Mouse (Mus musculus): ENCODE results near the gene Chst1. TPM values are rescaled to one million over a fixed set of nuclear protein-coding genes. Genes with fewer than 3 reads are reported as not detected.

The Chst1 gene
- total RNA-seq (2015; ENCODE audit: low replicate concordance) (not detected in 2 replicates), total RNA-seq (2017; ENCODE audit: low replicate concordance) (not detected in 2 replicates)

DNA sequence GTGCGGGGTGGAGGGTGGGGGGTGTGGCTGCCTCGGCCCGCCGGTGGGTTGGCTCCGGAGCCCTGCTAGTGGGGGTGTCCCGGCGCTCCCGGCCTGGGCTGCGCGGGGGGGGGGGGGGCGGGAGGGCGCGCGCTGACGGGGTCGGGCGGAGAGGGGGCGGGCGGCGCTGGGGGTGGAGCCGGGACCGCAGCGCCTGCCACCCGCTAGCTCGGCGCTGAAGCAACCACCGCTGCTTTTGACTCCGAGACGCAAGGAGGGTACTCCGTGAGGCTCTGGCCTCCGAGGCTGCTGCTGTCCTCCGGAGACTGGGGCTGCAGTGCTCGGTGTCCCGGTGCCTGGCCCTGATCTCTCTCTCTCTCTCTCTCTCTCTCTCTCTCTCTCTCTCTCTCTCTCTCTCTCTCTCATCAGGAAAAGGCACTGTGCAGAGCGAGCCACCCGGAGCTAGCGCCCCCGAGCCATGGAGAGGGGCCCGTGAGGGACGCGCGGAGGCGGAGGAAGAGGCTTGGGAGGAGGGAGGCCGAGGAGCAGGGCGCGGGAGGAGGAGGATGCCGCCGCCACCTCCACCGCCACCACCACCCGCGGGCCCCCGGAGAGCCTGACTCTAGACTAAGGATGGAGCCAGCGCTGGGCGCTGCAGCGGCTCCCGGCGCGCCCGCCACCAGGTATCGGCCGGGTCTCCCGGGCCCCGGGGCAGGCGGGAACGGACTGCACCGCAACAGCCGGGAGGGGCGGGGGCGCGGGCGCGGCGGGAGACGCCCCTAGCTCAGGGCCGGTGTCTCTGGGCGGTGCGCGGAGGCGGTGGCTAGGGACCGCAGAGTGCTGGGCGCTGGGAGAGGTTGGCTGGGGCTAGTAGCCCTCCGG, at the start of gene Chst1:
Chst1 (plus strand) TSS at position 221 of the 861 bp plus-strand sequence.
- no peak for ATAC-seq (replicated peaks; ENCODE audit: low FRiP score, poor library complexity, severe bottlenecking)

DNA sequence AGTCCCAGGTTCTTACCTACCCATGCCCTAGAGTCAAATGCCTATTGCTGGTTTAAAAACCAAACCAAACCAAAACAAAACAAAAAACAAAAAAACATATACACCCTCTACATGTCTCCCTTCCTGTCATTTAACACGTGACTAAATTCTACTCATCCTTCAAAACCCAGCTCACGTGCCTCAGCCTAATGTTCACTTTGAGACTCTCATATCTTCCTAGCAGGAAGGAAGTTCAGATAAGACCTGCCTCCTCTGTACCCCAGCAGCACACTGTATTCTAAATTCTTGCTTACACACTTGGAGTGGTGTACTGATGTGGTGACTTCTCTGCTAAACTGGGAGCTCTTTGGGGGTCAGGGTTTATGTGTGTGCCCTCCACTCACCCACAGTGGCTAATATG, 49.5 kb upstream of the Chst1 start:
- ATAC-seq (replicated peaks; ENCODE audit: low FRiP score, poor library complexity, severe bottlenecking): no peak

DNA sequence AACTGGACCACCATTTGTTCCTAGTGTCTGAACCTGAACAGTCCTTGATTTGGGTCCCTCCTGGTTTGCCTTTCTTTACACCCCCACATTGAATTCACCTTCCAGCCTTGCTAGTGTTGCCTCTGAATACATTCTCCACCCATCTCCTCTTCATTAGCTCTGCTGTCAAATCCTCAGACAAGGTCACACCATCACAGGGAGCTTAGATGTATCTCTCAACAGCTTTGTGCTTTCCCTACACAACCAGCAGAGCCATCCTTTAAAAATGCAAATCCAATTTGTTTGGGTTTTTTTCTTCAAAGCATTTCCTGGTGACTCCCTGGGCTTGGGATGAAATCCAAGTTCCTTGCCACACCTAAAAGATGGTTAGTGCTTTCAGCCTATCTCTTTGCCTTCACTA, 45.0 kb upstream of the Chst1 start:
- ATAC-seq (replicated peaks; ENCODE audit: low FRiP score, poor library complexity, severe bottlenecking): no peak

DNA sequence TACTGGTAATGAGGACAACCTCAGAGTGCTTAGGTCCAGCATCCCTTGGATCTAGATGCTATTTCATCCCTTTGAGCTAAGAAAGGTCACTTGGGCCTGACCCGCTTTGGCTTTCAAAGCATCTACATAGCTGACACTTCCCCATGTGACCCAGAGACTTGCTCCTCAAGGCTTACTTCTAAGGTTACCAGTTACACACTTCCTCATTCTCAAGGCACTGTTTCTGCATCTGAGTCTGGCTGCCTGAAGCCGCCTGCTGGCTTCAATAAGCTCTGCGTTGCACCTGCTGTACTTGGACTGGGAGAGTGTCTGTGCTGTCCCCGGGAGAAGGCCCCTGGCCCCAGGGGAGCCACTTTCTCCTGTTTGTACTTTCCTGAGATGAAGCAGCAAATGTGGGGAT, 36.6 kb upstream of the Chst1 start:
- no peak for ATAC-seq (replicated peaks; ENCODE audit: low FRiP score, poor library complexity, severe bottlenecking)

DNA sequence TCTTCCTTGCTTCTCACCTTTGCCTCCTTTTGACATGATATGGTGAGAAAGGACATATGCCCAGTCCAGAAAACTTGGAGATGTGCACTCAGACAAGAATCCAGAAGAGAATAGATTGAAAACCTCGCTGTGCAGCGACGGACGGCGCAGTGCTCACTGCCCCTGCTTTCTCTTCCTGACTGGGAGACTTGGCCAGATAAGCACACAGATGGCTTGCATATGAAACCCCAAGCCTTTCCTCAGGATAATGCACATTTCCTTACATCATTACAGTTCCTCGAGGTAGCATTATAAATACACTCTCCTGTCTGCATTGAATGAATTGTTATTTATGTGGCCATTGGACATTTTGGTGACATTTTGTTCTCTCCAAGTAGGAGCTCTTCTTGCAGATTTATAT, 28.9 kb upstream of the Chst1 start:
- ATAC-seq (replicated peaks; ENCODE audit: low FRiP score, poor library complexity, severe bottlenecking): no peak

DNA sequence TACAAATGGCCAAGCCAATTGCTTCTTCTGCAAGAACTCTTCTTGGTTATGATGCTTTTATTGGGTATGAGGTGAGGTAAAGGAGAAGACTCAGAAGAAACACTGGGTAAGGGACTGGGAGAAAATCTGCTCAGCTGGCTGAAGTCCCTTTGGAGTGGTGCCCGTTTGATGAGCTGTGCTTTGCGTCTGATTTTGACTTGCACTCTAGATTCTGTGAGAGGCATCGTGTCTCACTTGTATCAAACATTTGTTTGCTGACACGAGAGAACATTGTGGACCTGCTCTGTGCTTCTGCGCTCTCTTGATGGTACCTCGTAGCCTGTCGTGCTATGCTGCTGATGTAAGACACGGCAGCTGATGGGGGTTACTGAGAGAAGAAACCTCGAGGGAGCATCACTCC, 21.7 kb upstream of the Chst1 start:
- no peak for ATAC-seq (replicated peaks; ENCODE audit: low FRiP score, poor library complexity, severe bottlenecking)

DNA sequence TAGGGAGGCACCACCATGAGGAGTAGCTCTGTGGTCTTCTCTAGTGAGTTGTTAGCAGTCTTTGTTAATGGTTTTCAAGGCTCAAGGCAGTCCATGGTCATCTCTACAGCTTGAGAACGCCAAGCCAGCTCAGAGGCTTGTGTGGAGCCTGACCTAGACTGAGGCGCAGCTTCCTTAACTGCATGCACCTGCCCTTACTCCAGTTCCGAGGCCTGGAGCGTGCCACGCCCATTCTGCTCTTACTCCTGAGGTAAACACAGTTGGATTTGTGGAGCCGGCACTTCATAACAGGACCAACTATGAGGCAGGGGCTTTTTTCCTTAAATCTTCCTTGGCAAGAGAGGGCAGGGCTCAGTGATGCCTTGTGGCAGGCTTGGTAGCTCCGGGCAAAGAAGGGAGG, 18.2 kb upstream of the Chst1 start:
- no peak for ATAC-seq (replicated peaks; ENCODE audit: low FRiP score, poor library complexity, severe bottlenecking)

DNA sequence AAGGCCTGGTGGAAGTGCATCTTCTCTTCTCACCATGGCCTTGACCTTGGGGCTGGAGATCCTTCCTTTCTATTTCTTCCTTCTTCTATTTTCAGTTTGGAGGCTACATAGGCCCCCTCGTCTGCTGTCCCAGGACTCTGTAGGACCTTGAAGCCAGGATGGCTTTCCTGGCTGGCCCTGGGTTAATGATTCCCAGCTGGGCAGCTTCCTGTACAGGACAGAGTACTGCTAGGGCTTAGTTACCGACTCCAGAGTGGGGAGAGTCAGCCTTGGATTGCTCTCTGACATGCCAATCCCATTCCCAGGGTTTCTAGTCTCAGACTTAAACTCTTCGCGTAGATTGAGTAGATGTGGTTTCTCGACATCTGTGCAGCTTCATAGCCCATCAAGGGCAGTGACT, 16.9 kb upstream of the Chst1 start:
- no peak for ATAC-seq (replicated peaks; ENCODE audit: low FRiP score, poor library complexity, severe bottlenecking)

DNA sequence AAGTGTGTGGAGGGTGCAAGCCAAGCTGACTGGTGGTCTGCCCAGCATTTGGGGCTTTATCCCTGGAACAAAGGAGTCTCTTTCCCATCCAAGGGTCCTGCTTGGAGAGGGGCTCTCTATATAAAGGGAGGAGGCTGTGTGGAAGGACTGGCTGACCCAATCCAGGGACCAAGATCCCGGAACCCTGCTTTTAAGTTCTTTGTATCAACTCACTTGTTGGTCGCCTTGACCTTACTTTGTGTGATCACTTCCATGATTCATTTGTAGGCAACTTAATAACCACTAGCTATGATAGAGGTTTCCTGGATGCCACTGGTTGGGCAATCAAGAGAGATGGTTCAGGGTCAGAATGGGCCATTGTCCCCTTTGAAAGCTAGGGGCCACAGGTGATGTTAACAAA, 11.7 kb upstream of the Chst1 start:
- no peak for ATAC-seq (replicated peaks; ENCODE audit: low FRiP score, poor library complexity, severe bottlenecking)

DNA sequence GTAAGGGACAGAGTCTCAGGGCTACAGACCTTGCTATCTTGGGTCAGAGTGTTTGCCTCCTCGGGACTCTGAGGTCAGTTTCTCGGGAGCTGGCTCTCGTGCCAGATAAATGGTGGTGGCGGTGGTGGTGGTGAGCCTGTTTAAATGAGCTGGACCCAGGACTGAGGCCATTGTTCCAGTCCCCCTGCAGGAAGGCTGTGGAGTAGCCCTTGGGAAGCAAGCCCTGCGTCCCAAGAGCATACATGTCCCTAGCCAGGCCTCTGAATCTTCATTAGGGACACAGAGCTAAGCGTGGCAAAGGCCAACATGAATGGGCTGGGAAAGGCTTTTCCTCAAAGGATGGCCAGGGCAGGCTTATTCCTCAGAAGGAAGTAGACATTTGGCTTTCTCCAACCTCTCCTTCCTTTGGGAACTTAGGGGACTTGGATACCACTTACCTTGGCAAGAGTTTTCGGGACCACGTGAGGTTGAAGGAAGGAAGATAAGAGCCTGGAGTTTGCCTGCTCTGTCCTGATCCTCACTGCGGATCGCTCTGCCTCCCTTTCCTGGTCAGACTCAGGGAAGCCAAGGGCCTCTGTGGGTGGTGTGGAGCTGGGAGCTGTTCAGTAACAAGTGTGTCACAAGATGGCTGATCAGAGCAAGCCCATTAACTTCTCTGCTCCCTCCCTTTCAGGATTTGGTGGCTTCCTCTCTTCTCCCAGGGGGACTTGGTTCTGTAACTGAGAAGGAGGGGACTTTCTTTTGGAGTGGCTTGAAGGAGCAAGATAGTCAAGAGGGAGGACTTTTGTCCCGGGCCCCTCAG, 4.4 kb upstream of the Chst1 start:
- ATAC-seq (replicated peaks; ENCODE audit: low FRiP score, poor library complexity, severe bottlenecking): no peak

DNA sequence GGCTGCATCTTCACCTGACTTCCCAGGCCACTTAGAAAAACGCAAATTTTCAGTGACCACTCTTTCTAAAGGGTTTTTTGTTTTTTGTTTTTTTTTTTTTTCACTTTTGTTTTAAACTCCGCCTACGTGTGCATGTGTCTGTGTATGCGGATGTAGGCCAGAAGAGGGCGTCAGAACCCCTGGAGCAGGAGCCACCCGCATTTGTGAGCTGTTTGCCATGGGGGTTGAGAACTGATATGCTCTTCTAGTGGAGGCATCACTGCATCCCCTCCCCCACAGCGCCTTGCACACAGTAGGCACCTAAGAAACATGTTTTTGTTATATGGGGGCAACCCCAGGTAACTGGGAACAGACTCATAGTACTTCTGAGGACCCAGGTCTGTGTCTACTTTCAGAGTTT, 2.2 kb upstream of the Chst1 start:
- no peak for ATAC-seq (replicated peaks; ENCODE audit: low FRiP score, poor library complexity, severe bottlenecking)

DNA sequence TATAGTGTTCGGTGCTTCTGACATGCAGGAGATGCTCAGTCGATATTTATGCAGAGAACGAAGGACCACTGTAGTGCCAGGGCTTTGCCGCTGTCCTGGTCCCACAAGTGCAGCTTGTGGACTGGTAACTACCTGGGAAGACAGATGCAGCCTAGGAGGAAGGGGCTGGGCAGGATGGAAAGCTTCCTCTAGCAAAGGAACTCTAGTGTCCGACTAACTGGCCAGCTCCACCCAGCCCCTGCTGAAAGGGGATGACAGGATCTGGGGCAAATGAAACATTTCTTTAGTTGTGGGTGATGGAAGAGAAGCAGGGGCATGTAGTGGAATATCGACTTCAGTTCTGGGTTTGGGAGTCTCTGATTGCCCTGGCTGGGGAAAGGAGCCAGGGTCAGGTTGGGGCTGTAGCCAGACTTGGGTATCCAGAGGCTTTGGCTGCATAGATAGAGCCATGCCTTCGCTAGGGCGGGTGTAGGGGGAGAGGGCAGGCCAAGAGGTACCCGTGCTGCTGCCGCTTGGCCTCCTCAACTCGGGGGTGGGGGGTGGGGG, 493 bp upstream of the Chst1 start:
- no peak for ATAC-seq (replicated peaks; ENCODE audit: low FRiP score, poor library complexity, severe bottlenecking)

DNA sequence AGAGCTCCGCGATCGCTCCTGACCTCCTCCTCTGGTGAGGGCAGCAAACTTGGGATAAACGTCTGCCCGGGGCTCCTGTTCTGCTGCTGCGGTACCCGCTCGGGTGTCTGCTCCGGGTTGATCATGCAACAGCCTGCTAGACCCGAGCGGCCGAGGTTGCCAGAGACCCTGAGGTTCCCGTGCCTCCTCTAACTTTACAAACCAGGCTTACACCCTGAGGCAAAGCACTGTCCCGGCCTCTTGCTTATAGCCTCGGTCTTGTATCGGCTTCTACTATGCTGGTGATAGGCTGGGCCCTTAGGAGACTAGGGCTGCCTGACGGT, 802 bp downstream of the Chst1 start:
- ATAC-seq (replicated peaks; ENCODE audit: low FRiP score, poor library complexity, severe bottlenecking): no peak

DNA sequence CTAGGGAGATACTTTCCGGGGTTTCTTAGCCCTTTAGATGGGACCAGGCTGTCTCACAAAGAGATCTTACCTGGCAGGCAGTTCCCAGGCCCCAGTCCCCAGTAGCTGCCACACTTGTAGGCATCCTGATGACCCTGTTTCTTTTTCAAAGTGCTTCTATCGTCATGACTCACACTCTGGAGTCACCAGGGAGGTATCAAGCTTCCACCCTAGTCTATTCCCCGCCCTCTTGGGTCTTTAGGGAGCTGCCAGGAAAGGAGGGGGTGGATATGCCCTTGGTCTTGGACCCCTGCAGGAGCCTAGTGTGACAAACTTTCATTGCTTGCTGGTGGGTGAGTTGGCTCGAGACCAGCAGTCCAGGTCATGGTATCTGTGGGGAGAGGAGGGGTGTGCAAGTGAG, 1.7 kb downstream of the Chst1 start:
- ATAC-seq (replicated peaks; ENCODE audit: low FRiP score, poor library complexity, severe bottlenecking): no peak

DNA sequence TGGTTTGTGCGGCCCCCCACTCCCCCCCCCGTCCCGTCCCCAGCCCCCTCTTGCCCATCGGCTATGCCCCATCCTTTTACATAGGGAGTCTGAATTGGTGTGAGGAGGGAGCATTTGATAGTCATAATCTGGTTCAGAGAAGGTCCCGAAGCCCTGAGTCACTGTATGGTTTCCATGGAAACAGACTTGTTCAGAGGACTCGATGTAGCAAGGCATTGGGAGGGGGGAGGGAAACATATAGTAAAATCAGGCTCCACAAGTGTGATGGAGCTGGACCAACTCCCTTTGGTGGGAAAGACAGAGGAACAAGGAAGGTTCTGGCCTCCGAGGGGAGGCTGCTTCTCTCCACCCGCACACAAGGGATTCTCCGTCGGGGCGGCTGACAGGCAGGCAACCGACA, 2.6 kb downstream of the Chst1 start:
- ATAC-seq (replicated peaks; ENCODE audit: low FRiP score, poor library complexity, severe bottlenecking): no peak

DNA sequence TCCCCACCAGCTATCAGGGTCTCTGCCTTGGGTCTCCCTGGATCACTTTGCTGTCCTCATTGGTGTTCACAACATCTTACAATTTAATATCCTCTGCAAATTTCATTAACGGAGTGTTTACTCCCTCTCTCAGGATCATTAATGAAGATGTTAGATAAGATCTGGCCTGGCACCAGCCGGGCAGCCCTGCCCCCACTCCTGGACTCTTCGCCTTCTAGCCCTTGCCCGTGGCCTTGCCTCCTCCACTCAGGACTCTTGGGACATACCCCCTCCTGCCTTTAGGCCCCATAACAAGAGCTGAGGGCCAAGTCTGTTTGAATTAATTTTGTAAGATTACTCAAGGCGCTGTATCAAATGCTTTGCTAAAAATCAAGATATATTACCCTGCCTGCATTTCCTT, 4.1 kb downstream of the Chst1 start:
- ATAC-seq (replicated peaks; ENCODE audit: low FRiP score, poor library complexity, severe bottlenecking): no peak

DNA sequence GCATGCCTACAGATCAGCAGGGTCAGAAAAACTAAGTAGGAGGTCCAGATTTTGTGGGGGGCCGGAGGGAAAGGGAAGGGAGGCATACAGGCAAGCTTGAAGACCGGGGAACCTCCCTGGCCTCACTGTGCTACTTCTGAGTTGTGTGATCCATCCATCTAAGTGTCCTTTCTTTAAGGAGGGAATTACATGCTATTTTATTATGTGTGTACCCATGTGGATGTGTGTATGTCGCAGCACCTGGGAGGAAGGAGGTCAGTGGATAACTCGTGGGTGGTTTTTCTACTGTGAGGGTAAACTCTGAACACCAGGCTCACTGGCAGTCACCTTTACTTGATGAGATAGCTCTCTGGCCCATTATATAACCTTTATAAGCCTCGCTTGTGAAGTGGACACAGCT, 5.1 kb downstream of the Chst1 start:
- ATAC-seq (replicated peaks; ENCODE audit: low FRiP score, poor library complexity, severe bottlenecking): no peak

DNA sequence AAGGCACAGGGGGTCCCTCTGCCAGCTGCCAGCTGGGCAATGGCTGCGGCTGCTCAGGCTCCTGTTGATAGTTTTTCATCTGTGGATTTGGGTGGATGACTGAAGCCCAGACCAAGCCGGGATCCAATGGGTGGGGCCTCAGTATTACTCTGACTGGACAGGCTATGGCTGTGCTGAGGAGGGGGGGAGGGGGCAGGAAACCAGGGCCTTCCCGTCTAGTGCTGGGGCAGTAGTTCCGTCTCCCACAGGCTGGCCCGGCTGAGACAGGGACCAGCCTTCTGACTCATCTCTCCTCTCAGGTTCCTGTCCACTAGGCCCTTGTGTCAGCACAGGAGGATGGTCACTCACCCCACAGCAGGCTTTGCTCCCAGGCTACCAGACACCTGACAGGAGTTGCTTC, 6.5 kb downstream of the Chst1 start:
- ATAC-seq (replicated peaks; ENCODE audit: low FRiP score, poor library complexity, severe bottlenecking): no peak

DNA sequence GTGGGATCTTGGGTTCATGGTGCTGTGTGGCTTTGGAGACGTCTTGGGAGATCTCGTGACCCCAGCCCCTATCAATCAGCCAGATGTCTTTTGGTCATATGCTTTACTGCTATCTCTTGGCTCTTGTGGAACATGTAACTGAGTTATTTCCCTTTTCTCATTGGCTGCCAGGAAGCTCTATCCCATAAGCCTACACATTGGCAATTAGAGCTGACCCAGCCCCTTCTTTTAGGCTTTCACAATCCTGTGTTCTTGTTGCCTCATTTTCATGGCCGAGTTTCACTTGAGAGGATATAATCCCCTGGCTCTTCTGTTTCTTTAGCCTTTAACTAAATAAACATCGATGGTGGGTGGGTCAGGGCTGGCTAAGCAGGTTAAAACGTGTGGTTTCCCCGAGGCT, 7.6 kb downstream of the Chst1 start:
- ATAC-seq (replicated peaks; ENCODE audit: low FRiP score, poor library complexity, severe bottlenecking): no peak

DNA sequence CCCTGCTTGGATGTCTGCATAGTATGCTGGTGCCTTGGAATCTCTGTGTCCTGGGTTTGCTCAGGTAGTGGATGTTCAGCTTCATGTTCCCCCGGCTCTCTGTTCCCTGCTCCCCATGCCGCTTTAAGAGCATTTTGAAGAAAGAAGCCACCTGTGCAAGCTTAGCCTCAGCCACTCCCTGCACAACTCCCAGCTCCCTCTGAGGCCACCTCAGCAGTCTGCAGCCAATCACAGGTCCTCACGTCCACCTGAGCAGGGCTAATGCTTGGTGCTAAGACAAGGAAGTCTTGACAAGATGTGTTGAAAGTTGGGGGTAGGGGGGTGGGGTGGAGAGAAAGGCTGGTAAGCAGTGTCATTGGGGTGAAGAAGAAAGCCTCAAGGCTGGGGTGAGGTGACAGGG, 8.1 kb downstream of the Chst1 start:
- ATAC-seq (replicated peaks; ENCODE audit: low FRiP score, poor library complexity, severe bottlenecking): no peak

DNA sequence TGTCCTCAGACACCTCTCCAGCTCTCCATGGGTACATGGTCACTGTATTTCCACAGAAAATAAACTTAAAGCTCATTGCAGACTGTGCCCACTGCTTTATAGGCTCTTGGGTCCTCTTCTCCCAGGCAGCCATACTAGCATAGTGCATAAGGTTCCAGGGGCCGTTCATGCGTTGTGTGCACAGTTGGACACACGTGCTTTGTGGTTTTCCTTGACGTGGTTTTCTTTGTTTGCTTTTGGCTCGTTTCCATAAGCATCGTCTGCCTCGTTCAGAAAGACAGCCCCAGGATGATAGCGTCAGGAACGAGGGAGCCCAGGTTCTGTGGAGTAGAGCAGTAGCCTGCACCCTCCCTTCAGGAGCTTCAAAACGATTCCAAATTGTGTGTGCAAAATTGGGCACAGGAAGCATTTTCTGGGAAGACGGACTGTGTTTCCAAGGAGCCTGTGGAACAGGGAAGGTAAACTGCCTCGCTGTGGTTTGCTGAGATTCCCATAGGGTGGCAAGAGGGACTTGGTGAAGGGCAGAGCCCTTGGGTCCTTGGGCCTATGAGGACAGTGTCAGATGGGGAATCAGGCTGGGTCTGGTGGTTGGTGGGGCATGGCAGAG, 8.6 kb downstream of the Chst1 start:
- ATAC-seq (replicated peaks; ENCODE audit: low FRiP score, poor library complexity, severe bottlenecking): no peak

Data from erythroid progenitor cell, adult 5-6 weeks (primary cell).